Mouse (Mus musculus) thymus, postnatal 14 days (tissue): ENCODE results near the gene Ncoa7.
"Not testable (repeated sequence)": the region's sequence is repeated elsewhere in the genome, so short reads cannot be mapped to it uniquely, and the experiment has no call there.

Experiments used
- DNase-seq: peaks from one replicate; pipeline ENCODE4 v3.0.0; 2021

Ncoa7 gene

DNA sequence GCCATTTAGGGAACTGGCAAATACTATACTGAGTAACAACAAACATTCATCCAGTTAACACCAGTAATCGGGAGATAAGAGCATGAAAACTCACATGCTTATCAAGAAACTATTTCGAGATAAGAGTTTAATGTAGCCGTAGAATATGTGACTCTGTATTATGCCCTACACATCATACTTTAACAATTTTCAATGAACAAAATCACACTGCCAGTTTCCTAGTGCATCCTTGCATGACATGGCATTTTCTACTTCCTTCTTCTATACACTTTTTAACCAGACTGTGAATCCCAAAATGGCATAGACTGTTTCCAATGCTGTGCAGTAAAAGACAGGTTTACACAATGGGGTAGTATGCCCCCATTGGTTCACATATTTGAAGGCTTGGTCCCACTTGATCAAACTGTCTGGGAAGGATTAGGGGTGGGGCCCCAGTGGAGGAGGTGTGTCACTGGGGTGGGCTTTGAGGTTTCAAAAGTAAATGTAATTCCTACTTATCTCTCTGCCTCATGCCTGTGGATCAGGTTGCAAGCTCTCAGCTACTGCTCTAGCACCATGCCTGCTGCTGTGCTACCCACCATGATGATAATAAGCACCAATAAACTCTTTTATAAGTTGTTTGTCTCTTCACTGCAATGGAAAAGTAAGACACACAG is 15.3 kb downstream of the Ncoa7 start:
- no peak for DNase-seq

DNA sequence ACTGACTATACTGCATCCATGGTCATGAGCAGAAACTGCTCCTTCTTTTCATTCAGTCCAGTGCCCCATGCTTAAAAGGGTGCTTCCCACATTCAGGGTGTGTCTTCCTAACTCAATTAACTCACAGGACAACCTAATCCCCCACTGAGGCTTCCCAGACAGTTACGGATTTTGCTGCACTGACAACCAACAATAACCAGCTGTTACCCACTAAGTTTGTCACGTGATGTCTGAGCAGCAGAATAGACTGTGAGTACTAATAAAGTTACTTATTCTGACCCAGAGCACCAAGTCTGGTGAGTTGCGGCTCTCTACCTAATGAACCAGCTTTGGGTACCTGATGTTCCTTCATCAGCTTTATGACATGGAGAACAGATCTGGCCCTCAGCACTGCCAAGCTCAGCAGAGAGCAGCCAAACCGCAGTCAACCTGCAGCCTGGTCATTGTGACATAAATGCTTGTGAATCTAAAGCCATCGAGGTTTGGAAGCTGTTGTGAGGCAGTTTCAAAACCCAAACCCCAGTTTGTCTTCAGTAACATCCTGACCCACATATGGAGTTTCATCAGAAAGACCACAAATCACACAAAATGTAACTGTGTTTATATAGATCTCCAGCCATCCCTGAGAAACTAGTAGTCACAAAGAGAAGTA is 16.9 kb downstream of the Ncoa7 start:
- no peak for DNase-seq

DNA sequence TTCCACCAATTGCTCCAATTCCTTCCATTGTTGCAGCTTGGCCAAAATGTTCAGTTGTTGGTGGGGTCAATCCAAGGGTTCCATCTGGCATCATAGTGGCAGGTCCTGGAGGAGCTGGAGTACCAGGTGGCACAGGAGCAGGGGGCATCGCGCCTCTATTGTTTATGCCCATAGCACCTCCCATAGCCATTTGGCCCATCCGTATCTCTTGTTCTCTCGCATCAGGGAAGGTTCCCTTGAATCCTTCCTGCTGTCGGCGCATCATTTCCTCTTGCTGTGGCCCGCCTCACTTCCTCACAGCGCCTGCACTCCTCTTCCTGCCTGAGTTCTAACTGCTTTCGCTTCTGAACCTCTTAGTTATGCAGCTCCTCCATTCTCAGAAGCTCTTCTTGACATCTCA is 22.2 kb downstream of the Ncoa7 start:
- not testable (repeated sequence) for DNase-seq

DNA sequence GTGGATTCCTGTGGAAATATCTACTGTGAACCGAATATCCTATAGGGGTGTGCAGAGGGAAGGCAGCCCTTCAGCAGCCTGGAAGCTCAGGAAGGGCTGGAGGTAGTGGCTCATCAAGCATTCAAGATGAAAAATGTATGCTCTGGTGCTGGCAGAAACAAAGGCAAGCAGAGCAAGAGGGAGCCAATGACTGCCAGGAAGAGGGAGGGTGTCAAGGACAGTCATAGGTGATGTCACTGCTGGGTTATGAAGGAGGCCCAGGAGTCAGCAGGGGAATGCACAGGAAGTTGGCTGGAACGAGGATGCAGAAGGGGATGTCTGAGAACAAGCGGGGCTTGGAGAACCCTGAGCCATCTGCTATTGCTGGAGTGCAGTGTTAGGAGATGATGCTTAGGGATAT is 24.9 kb downstream of the Ncoa7 start:
- no peak for DNase-seq

DNA sequence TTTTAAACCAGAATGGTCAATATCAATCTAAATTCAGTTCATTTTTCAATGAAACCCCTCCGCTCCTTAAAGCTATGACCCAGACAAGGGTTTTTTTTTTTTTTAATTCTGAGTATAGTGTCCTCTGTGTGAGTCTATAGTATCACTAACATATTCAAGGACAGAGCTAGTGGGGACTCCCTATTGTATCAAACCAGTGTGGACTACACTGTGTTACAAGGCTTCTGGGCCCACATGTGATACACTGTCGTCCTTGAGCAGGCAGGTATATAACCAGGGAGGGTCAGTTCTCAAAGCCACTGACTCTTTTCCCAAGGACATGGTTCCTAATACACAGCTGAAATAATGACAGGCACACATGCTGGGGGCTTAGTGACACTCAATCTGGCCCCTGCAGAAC is 27.1 kb downstream of the Ncoa7 start:
- no peak for DNase-seq

DNA sequence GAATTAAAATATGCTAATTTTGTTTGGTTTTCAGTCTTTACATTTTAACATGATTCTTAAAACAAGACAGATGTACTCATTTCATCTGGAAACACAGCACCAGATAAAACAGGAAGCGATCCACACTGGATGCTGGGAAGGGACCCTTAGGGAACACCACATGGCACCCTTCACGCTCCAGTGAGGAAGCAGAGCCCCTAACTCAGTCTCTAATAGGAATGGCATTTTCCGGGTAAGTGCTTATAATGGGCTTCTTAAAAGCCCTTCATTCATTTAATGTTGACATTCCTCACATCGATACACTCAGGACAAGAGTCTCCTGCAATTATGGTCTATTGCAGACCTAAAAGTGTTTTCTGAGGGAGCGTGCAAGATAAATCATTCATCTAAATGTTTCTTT is 27.6 kb downstream of the Ncoa7 start:
- no peak for DNase-seq

DNA sequence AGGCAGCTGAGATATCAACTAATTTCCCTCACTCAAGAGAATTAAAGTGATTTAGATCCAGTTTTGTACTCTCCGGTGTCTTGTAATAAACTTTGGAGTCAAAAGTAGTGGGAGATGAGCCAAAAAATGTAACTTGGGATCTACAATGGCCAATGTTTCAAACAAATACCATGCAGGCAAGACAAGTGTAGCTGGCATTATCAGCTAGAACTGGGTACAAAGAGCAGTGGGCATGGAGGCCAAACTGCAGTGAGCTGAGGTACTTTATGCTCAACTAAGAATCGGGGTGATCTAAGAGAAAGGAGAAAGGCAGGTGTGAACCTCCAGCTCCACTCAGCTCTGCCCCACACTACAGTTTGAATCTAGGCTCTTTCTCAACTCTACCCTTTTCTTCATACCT is 28.7 kb downstream of the Ncoa7 start:
- DNase-seq = no peak

DNA sequence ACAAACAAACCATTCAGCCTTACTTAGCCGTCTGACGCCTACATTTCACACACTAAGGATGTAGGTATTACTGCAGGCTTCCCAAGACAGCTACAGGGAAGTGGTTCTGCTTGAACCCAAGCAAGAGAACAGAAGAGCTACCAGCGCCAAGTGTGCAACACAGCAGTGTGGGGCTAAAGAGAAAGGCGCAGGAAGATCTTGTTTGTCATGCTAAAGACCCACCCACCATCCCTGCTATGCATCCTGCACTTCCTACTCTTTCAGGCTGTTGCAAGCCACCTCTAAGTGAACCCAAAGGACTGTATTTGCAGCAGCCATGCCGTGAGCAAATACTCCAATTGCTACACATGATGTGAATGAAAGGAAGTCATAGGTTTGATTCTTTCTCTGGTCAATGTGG is 29.9 kb downstream of the Ncoa7 start:
- DNase-seq = no peak

DNA sequence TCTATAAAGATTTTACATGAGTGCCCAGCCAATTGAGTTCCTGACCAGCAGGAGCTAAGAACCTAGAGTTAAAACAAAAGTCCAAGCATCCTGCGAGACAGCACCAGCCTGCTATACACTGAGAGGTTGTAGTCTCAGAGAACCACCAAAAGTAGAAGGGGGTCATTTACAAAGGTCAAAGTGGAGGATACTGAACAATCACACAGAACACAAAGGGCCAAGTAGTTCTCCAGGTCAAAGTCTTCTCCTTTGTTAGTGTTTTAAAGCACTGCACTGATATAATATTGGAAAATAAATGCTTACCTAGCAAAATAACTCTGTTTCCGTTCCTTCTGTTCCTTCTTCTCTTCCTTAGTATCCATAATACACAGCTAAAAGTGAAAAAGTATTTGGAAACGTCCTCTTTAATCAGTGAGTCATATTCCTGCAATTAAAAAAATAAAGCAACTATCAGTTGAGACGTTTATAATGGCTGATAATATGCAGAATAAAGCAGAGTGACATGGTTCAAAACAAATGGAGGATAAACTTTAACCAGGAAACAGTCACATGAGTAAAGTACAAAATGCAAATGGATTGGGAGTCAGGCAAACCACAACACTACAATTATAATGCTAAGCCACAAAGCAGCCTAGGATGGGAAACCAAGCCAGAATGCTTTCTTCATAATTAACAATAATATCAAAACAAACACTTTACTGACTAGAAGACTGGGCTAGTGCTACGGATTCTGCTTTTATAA is 31.5 kb downstream of the Ncoa7 start:
- DNase-seq = no peak

DNA sequence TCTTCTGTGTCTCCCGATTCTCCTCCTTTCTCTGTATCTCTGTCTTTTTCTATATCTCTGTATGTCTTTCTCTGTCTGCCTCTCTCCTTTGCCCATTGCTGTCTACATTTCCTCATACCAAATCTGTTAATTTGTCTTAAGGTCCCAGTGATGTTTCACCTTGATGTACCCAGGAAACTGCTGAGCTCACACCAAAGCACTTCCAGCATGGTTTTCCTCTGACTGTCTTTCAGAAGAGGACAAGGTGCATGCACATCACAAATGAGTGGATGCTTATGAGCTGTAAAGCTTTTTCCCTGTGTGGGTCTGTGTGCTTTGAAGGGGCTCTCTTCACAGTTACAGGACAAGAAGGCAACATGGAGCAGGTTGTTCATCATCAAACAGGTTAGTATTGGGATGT is 34.3 kb downstream of the Ncoa7 start:
- DNase-seq = no peak

DNA sequence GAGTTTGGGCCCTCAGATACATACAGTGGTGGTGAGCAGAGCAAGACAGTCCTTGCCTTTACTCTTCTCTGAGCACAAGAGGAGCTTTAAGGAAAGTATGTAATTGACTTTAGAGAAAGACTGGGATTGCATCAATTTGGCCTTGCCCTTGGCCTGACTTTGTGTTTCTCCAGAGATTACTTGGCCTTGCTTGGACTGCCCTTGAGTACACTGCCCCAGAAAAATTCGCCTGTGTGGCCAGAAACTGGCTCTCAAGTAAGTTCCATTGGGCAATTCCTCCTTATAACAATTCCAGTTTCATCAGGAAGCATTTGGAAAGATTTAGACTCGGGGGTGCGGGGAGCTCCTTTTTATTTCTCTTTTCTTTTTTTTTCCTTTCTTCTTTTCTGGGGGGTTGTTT is 34.9 kb downstream of the Ncoa7 start:
- no peak for DNase-seq

DNA sequence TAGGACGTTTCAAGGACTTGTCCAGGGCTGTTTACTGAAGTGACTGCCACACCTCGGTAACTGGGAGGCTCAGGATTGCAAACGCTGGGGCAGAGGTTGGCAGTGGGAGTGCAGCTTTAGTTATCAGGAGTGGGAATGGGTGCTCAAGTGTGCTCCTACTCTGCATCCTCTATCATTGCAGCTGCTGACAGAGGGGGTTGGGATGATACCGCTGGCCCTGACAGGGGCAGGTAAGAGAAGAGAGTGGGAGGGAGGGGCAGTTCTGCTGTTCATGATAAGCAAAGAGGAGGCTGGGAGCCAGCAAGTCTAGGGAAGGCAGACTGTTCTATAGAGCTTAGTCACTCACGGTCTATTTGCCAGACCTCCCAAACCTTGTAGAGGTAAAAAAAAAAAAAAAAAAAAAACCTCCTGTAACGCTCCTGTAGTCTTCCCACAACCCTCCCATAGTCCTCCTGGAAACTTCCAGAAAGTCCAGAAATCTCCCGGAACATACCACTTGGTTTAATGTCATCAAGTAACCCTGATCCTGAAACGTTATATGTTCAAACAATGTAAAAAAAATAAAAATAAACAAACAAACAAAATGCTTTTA is 39.9 kb downstream of the Ncoa7 start:
- DNase-seq = no peak

DNA sequence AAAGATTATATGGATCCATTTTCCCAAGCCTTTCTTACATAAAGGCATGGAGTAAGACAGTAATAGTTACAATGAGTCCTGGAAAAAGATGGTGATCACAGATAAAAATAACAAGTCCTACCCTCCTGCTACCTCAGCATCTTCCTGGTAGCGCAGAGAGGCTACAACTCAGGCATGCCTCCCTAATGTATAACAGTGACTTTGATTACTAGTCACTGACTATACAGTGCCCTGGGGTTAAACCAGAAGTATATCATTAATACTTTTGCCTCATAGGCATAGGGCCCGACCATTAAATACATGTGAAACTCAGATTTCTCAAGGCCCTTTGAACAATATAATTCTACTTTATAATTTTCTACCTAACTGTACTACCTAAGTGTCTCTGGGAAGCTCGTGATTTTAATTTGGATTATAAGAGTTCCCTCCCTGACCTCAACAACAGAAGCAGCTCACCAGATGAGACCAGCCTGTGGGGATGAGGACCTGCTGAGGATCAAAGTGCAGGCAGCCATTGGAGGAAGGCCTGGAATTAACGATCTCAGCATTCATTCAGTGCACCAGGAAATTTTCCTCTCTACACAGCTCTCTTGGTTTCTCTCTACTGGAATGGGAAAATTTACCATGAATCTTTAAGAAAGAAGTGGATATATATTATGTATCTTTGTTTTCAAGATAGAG is 40.7 kb downstream of the Ncoa7 start:
- DNase-seq = no peak

DNA sequence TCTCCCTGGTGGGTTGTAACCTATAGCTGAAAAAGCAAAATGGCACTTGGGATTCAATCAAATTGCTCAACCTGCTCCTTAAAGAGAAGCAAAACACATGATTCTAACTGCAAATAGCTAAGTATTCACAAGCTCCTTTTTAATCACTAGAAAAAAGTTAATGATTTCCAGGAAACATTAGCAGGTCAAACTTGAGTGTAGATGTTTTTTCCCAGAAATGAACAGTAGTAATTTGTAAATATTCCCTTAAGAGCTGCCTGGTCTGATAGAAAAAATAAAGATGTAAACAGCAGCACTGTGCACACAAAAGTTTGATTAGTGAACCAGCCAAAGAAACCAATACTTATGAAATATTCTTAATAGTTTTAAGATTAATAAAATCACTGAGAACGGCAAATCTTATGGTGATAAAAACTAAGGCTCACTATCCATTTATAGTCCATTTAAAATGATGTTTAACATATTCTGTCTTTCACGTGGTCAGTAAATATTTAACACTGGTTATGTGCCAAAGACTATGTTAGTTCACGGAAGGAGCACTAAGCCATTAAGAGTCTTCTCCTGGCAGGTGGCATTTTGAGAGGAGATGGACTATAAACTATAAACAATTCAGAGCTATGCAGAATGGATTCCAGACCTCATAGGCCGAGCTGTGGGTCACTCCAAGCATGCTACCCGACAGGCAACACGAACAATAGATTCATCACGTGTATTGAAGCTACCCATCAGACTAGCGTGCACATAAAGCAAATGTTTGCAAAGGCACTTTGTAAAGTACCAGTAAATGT is 43.6 kb downstream of the Ncoa7 start:
- no peak for DNase-seq

DNA sequence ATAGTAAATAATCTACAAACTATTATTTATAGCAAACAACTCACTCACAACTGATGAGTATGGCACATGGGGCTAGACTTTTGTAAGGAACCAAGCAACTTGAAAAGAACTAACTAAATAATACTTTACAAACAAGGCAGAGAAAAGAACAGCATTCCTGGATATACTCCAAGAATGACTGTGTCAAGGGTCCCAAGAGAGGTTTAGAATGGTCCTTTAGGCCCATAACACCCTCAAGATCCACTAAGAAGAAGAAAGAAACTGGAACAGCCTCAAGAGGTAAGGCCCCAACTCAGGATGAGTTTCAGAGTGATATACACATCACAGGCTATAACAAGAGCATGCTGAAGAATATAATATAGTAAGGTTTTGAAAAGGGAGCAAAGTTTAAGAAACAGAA is 47.1 kb downstream of the Ncoa7 start:
- DNase-seq = no peak

DNA sequence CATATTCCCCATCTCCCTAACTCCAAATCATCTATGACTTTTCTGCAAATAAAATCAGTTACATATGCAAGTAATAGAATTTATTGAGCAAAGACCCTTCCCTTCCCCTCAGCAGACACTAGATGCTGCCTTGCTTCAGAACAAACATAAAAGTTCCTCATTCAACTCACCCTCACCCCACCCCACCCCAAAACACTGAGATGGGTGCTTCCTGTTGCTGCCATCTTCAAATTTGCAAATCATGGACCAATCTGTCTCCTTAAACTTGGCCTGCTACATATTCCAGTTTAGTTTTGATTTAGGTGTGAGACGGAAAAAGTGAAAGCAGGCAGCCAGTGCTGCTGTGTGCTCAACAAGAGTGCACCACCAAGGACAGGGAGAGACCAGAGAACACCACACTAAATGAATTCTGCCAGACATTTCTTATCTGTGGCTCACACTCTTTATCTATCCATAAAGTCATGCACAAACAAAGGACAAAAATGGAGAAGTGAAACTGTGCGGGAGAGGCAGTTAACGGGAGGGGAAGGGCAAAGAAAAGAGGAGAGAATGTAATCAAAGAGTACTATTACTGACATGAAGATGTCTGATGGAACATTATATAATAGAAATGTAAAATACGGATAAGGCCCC is 48.2 kb downstream of the Ncoa7 start:
- no peak for DNase-seq

DNA sequence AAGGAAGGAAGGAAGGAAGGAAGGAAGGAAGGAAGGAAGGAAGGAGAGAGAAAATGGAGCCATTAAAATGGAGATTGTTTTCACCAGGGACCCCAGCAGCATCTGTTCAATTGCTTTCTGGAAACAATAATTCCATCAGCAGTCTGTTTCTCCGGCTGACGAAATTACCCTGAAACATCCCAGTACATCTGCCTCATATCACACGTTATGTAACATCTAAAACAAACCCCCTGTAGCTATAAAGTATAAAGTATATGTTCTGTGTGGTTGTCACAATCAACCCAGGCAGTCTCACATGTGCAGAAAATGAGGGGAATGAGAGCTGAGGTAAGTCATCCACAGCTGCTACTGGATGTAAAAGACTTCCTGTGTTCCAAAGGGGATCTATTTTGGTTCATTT is 49.0 kb downstream of the Ncoa7 start:
- no peak for DNase-seq

DNA sequence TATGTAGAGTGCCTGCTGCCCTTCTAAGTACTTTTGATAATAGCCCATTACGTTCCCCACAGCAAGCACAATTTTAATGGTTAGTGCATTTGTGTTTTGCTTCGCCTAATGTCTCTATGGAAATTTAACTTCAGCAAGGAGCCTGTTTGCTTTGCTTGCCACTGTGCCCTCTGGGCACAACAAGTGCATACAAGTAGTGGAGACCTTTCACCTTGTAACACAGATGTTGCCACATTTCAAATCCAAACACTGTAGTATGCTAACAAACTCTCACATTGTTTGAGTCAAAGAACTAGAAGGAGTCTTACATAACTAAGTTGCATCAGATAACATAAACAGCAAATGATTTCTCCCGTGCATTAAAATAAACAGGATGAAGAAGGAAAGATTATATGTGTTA is 50.6 kb downstream of the Ncoa7 start:
- DNase-seq = no peak

DNA sequence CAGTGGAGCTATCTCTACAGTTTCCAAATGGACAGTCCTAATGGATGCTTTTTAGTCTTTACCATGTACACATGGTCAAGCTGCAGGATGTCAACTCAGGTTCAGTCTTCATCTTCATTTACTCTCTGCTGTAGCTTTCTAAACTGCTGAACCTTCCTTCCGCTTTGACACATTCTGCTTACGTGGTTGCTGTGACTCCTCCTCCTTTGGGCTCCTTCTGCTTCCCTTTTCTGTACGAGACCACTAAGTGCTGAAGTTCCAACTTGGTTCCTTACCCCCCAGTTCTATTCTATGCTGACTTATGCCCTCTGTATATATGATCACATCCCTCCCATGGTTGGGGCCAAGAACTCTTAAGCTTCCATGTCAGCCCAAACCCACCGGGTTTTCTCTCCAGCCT is 51.5 kb downstream of the Ncoa7 start:
- no peak for DNase-seq

DNA sequence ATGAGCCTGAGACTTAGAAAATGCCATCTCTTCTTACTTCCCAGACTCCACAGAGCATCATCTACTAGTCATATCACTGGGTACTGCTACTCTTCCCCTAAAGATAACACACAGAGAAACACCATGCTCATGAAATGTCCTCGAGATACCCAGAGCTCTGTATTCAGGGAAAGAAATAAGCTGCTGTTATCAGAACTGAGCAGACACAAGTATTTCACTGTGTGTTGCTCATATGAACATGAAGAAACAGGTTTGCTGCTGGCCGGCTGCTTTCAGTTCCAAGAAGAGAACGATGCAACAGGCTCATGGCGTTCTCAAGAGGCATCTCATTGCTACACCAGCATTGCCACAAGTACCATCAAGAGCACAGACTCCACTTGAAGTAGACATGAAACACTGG is 53.3 kb downstream of the Ncoa7 start:
- no peak for DNase-seq

DNA sequence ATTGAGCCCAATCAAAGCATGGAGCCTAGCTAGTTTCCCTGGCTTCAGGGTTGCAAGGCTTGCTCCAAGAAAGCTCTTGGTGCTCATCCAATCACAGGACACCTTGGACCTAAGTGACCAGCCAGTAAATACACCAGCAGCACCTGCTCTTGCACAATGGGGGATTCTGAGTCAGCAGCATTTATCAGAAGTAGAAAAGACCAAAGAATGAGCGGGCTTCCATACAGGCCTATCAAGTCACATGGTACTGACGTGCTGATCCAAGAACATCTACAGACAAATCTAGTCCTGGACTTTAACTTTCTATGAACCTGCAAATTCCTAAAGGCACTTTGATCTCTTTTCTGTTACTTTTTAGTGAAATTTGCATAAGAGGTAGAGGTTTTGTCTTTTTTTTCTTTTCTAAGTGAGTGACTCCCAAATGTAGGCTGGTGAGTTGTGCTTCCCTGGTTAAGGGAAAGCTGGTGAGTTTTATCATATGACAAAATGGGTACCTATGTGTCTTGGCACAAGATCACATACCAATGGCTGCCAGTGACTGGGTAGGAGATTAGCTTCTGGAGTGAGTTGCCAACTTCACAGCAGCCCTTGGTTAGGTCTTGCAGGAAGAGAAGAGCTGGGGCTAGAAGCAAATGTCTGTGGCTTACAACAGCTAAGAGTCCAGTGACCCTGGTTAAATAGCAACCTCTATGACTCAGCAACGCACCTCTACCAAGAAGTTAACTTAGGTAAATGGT is 57.7 kb downstream of the Ncoa7 start:
- DNase-seq = no peak
